Mouse (Mus musculus): ENCODE results near the gene Caskin1. TPM values are rescaled to one million over a fixed set of nuclear protein-coding genes. Genes with fewer than 3 reads are reported as not detected.

The Caskin1 gene
- polyA plus RNA-seq (2015; fragmentation: Nextera tagmentation; extraction: Ambion mirVana), result 1.5 and 2.2 TPM in 2 replicates

GRCm38 (mm10) chr17:24488186-24488661, at the start of gene Caskin1:
Gene Caskin1 (plus strand): TSS chr17:24488601.
- Histone ChIP-seq H3K9ac (replicated peaks; ENCODE audit: low read length) (peak within 1 kb of the TSS; percentile 80), H3K4me3 (ENCODE audit: low read length) (peak within 1 kb of the TSS; percentile 71), H3K4me1 (ENCODE audit: insufficient read depth, low read length) (peaks cover 8% of the 10 kb centered on the region), H3K27ac (ENCODE audit: low read length) (no peak within 1 kb of the TSS), H3K36me3 (ENCODE audit: insufficient read depth, low read length) (no peaks in the 10 kb centered on the region), H3K9me3 (ENCODE audit: low read length) (no peaks in the 10 kb centered on the region), H3K27me3 (ENCODE audit: insufficient read depth, low read length) (peaks cover 24% of the 10 kb centered on the region), H3K4me2 (replicated peaks; ENCODE audit: low read depth, low read length) (peak within 1 kb of the TSS; percentile 98)
- peak; percentile 68 for ATAC-seq (ENCODE audit: low FRiP score, low TSS enrichment)
- WGBS, result 1% methylated on average over 44 of the region's 45 CpGs

GRCm38 (mm10) chr17:24440377-24440776, 48.0 kb upstream of the Caskin1 start:
- no peak overlapping the region for H3K27ac ChIP-seq (ENCODE audit: low read length)
- no peaks in the 10 kb centered on the region for H3K4me1 ChIP-seq (ENCODE audit: insufficient read depth, low read length)
- no peak for ATAC-seq (ENCODE audit: low FRiP score, low TSS enrichment)
- 92% methylated on average over 8 of the region's 8 CpGs for WGBS
- H3K27me3 ChIP-seq (ENCODE audit: insufficient read depth, low read length), result no peaks in the 10 kb centered on the region
- no peaks in the 10 kb centered on the region for H3K9me3 ChIP-seq (ENCODE audit: low read length)
- H3K4me2 ChIP-seq (replicated peaks; ENCODE audit: low read depth, low read length), result no peak overlapping the region
- peaks cover 63% of the 10 kb centered on the region for H3K36me3 ChIP-seq (ENCODE audit: insufficient read depth, low read length)
- no peak overlapping the region for H3K9ac ChIP-seq (replicated peaks; ENCODE audit: low read length)
- no peak overlapping the region for H3K4me3 ChIP-seq (ENCODE audit: low read length)

GRCm38 (mm10) chr17:24441148-24441547, 47.3 kb upstream of the Caskin1 start:
- Histone ChIP-seq H3K27ac (ENCODE audit: low read length) (no peak overlapping the region), H3K9ac (replicated peaks; ENCODE audit: low read length) (no peak overlapping the region), H3K27me3 (ENCODE audit: insufficient read depth, low read length) (no peaks in the 10 kb centered on the region), H3K4me2 (replicated peaks; ENCODE audit: low read depth, low read length) (no peak overlapping the region), H3K4me1 (ENCODE audit: insufficient read depth, low read length) (no peaks in the 10 kb centered on the region), H3K9me3 (ENCODE audit: low read length) (no peaks in the 10 kb centered on the region), H3K4me3 (ENCODE audit: low read length) (no peak overlapping the region), H3K36me3 (ENCODE audit: insufficient read depth, low read length) (peaks cover 68% of the 10 kb centered on the region)
- ATAC-seq (ENCODE audit: low FRiP score, low TSS enrichment), result no peak
- WGBS, result 77% methylated on average over 2 of the region's 2 CpGs

- H3K9ac ChIP-seq (replicated peaks; ENCODE audit: low read length), result no peak overlapping the region
- H3K27ac ChIP-seq (ENCODE audit: low read length), result no peak overlapping the region
- H3K4me3 ChIP-seq (ENCODE audit: low read length), result no peak overlapping the region
- H3K4me2 ChIP-seq (replicated peaks; ENCODE audit: low read depth, low read length), result no peak overlapping the region
- no peaks in the 10 kb centered on the region for H3K27me3 ChIP-seq (ENCODE audit: insufficient read depth, low read length)
- 83% methylated on average over 14 of the region's 14 CpGs for WGBS
- H3K9me3 ChIP-seq (ENCODE audit: low read length), result no peaks in the 10 kb centered on the region
- peaks cover 68% of the 10 kb centered on the region for H3K36me3 ChIP-seq (ENCODE audit: insufficient read depth, low read length)
- H3K4me1 ChIP-seq (ENCODE audit: insufficient read depth, low read length), result no peaks in the 10 kb centered on the region
- ATAC-seq (ENCODE audit: low FRiP score, low TSS enrichment), result no peak
These were observed 46.3 kb upstream of the Caskin1 start for GRCm38 (mm10) chr17:24442107-24442506.

GRCm38 (mm10) chr17:24442632-24443155, 45.7 kb upstream of the Caskin1 start, which contains the start of gene Dnase1l2:
Gene Dnase1l2 (minus strand): TSS chr17:24443105.
- no peaks in the 10 kb centered on the region for H3K27me3 ChIP-seq (ENCODE audit: insufficient read depth, low read length)
- no peaks in the 10 kb centered on the region for H3K4me1 ChIP-seq (ENCODE audit: insufficient read depth, low read length)
- H3K9me3 ChIP-seq (ENCODE audit: low read length), result no peaks in the 10 kb centered on the region
- H3K4me2 ChIP-seq (replicated peaks; ENCODE audit: low read depth, low read length), result no peak within 1 kb of the TSS
- 74% methylated on average over 7 of the region's 7 CpGs for WGBS
- peaks cover 68% of the 10 kb centered on the region for H3K36me3 ChIP-seq (ENCODE audit: insufficient read depth, low read length)
- no peak for ATAC-seq (ENCODE audit: low FRiP score, low TSS enrichment)
- H3K9ac ChIP-seq (replicated peaks; ENCODE audit: low read length), result no peak within 1 kb of the TSS
- H3K4me3 ChIP-seq (ENCODE audit: low read length), result no peak within 1 kb of the TSS
- no peak within 1 kb of the TSS for H3K27ac ChIP-seq (ENCODE audit: low read length)

GRCm38 (mm10) chr17:24443409-24443808, 45.0 kb upstream of the Caskin1 start:
- H3K4me2 ChIP-seq (replicated peaks; ENCODE audit: low read depth, low read length), result no peak overlapping the region
- H3K36me3 ChIP-seq (ENCODE audit: insufficient read depth, low read length), result peaks cover 66% of the 10 kb centered on the region
- no peaks in the 10 kb centered on the region for H3K4me1 ChIP-seq (ENCODE audit: insufficient read depth, low read length)
- no peaks in the 10 kb centered on the region for H3K9me3 ChIP-seq (ENCODE audit: low read length)
- no peak overlapping the region for H3K4me3 ChIP-seq (ENCODE audit: low read length)
- 87% methylated on average over 4 of the region's 4 CpGs for WGBS
- no peak overlapping the region for H3K9ac ChIP-seq (replicated peaks; ENCODE audit: low read length)
- ATAC-seq (ENCODE audit: low FRiP score, low TSS enrichment), result no peak
- H3K27ac ChIP-seq (ENCODE audit: low read length), result no peak overlapping the region
- H3K27me3 ChIP-seq (ENCODE audit: insufficient read depth, low read length), result no peaks in the 10 kb centered on the region

- Histone ChIP-seq H3K4me2 (replicated peaks; ENCODE audit: low read depth, low read length) (no peak overlapping the region), H3K9me3 (ENCODE audit: low read length) (no peaks in the 10 kb centered on the region), H3K36me3 (ENCODE audit: insufficient read depth, low read length) (peaks cover 67% of the 10 kb centered on the region), H3K4me1 (ENCODE audit: insufficient read depth, low read length) (no peaks in the 10 kb centered on the region), H3K27me3 (ENCODE audit: insufficient read depth, low read length) (no peaks in the 10 kb centered on the region), H3K9ac (replicated peaks; ENCODE audit: low read length) (no peak overlapping the region), H3K27ac (ENCODE audit: low read length) (no peak overlapping the region), H3K4me3 (ENCODE audit: low read length) (no peak overlapping the region)
- WGBS, result 92% methylated on average over 8 of the region's 8 CpGs
- ATAC-seq (ENCODE audit: low FRiP score, low TSS enrichment), result no peak
These were observed 41.8 kb upstream of the Caskin1 start for GRCm38 (mm10) chr17:24446590-24446989.

GRCm38 (mm10) chr17:24449507-24449906, 38.9 kb upstream of the Caskin1 start:
- Histone ChIP-seq H3K4me2 (replicated peaks; ENCODE audit: low read depth, low read length) (no peak overlapping the region), H3K36me3 (ENCODE audit: insufficient read depth, low read length) (peaks cover 57% of the 10 kb centered on the region), H3K4me1 (ENCODE audit: insufficient read depth, low read length) (peaks cover 10% of the 10 kb centered on the region), H3K27ac (ENCODE audit: low read length) (no peak overlapping the region), H3K27me3 (ENCODE audit: insufficient read depth, low read length) (no peaks in the 10 kb centered on the region), H3K4me3 (ENCODE audit: low read length) (no peak overlapping the region), H3K9me3 (ENCODE audit: low read length) (no peaks in the 10 kb centered on the region), H3K9ac (replicated peaks; ENCODE audit: low read length) (no peak overlapping the region)
- ATAC-seq (ENCODE audit: low FRiP score, low TSS enrichment), result no peak
- 89% methylated on average over 6 of the region's 6 CpGs for WGBS

GRCm38 (mm10) chr17:24451220-24451619, 37.2 kb upstream of the Caskin1 start:
- H3K36me3 ChIP-seq (ENCODE audit: insufficient read depth, low read length), result peaks cover 40% of the 10 kb centered on the region
- no peak overlapping the region for H3K4me2 ChIP-seq (replicated peaks; ENCODE audit: low read depth, low read length)
- WGBS, result 95% methylated on average over 6 of the region's 6 CpGs

GRCm38 (mm10) chr17:24453372-24453771, 35.0 kb upstream of the Caskin1 start:
- no peak for ATAC-seq (ENCODE audit: low FRiP score, low TSS enrichment)
- H3K4me3 ChIP-seq (ENCODE audit: low read length), result 0 out of 2 replicates have a peak overlapping the region, but pooled peaks have one; percentile 4
- H3K9ac ChIP-seq (replicated peaks; ENCODE audit: low read length), result no peak overlapping the region
- no peaks in the 10 kb centered on the region for H3K27me3 ChIP-seq (ENCODE audit: insufficient read depth, low read length)
- 60% methylated on average over 2 of the region's 2 CpGs for WGBS
- no peak overlapping the region for H3K27ac ChIP-seq (ENCODE audit: low read length)
- peak overlapping the region; percentile 69; the same call in 1 of the 2 replicates for H3K4me2 ChIP-seq (replicated peaks; ENCODE audit: low read depth, low read length)
- no peaks in the 10 kb centered on the region for H3K9me3 ChIP-seq (ENCODE audit: low read length)
- peaks cover 24% of the 10 kb centered on the region for H3K36me3 ChIP-seq (ENCODE audit: insufficient read depth, low read length)
- H3K4me1 ChIP-seq (ENCODE audit: insufficient read depth, low read length), result peaks cover 15% of the 10 kb centered on the region

More at GRCm38 (mm10) chr17:24451220-24451619, 37.2 kb upstream of the Caskin1 start:
- Histone ChIP-seq H3K27ac (ENCODE audit: low read length) (no peak overlapping the region), H3K27me3 (ENCODE audit: insufficient read depth, low read length) (no peaks in the 10 kb centered on the region), H3K9ac (replicated peaks; ENCODE audit: low read length) (no peak overlapping the region), H3K4me3 (ENCODE audit: low read length) (no peak overlapping the region), H3K9me3 (ENCODE audit: low read length) (no peaks in the 10 kb centered on the region), H3K4me1 (ENCODE audit: insufficient read depth, low read length) (peaks cover 15% of the 10 kb centered on the region)
- no peak for ATAC-seq (ENCODE audit: low FRiP score, low TSS enrichment)

All from kidney, embryonic 16.5 days (tissue).